Mouse (Mus musculus): ENCODE measurements at regions not wholly inside any gene's neighbourhood (a gene's known extent, or its start where the extent isn't known, plus 50 kb on each side); places are given as distances from the start of the nearest gene placed in this dataset.

GRCm38 (mm10) chr5:112069917-112070316 lies 182.4 kb downstream of the Cryba4 start:
- no peak for ATAC-seq (replicated peaks; ENCODE audit: poor library complexity, severe bottlenecking)

- no peak for ATAC-seq (replicated peaks; ENCODE audit: poor library complexity, severe bottlenecking)
These were observed 179.9 kb downstream of the Cryba4 start for GRCm38 (mm10) chr5:112072456-112072855.

GRCm38 (mm10) chr5:112077097-112077496 lies 175.2 kb downstream of the Cryba4 start:
- ATAC-seq (replicated peaks; ENCODE audit: poor library complexity, severe bottlenecking): no peak

GRCm38 (mm10) chr5:112077840-112078600 lies 174.3 kb downstream of the Cryba4 start:
- ATAC-seq (replicated peaks; ENCODE audit: poor library complexity, severe bottlenecking): no peak; the same call in 1 of the 2 replicates

GRCm38 (mm10) chr5:112081006-112081405 lies 171.3 kb downstream of the Cryba4 start:
- ATAC-seq (replicated peaks; ENCODE audit: poor library complexity, severe bottlenecking): no peak

- no peak for ATAC-seq (replicated peaks; ENCODE audit: poor library complexity, severe bottlenecking)
These were observed 160.3 kb downstream of the Cryba4 start for GRCm38 (mm10) chr5:112091867-112092535.

GRCm38 (mm10) chr5:112093905-112094571 lies 158.3 kb downstream of the Cryba4 start:
- ATAC-seq (replicated peaks; ENCODE audit: poor library complexity, severe bottlenecking): no peak

- no peak for ATAC-seq (replicated peaks; ENCODE audit: poor library complexity, severe bottlenecking)
These were observed 153.7 kb downstream of the Cryba4 start for GRCm38 (mm10) chr5:112098469-112099085.

- ATAC-seq (replicated peaks; ENCODE audit: poor library complexity, severe bottlenecking): peak; percentile 40
These were observed 150.4 kb downstream of the Cryba4 start for GRCm38 (mm10) chr5:112101739-112102590.

- ATAC-seq (replicated peaks; ENCODE audit: poor library complexity, severe bottlenecking): no peak
These were observed 141.9 kb downstream of the Cryba4 start for GRCm38 (mm10) chr5:112110306-112110969.

- no peak for ATAC-seq (replicated peaks; ENCODE audit: poor library complexity, severe bottlenecking)
These were observed 131.6 kb downstream of the Cryba4 start for GRCm38 (mm10) chr5:112120766-112121165.

- no peak for ATAC-seq (replicated peaks; ENCODE audit: poor library complexity, severe bottlenecking)
These were observed 130.8 kb downstream of the Cryba4 start for GRCm38 (mm10) chr5:112121554-112121953.

- ATAC-seq (replicated peaks; ENCODE audit: poor library complexity, severe bottlenecking): no peak
These were observed 129.7 kb downstream of the Cryba4 start for GRCm38 (mm10) chr5:112122581-112122980.

- ATAC-seq (replicated peaks; ENCODE audit: poor library complexity, severe bottlenecking): no peak
These were observed 125.1 kb downstream of the Cryba4 start for GRCm38 (mm10) chr5:112127171-112127570.

- ATAC-seq (replicated peaks; ENCODE audit: poor library complexity, severe bottlenecking): no peak
These were observed 119.6 kb downstream of the Cryba4 start for GRCm38 (mm10) chr5:112132746-112133145.

GRCm38 (mm10) chr5:112133688-112134573 lies 118.4 kb downstream of the Cryba4 start:
- no peak for ATAC-seq (replicated peaks; ENCODE audit: poor library complexity, severe bottlenecking)

GRCm38 (mm10) chr5:112136646-112137045 lies 115.7 kb downstream of the Cryba4 start:
- ATAC-seq (replicated peaks; ENCODE audit: poor library complexity, severe bottlenecking): no peak

GRCm38 (mm10) chr5:112138246-112138645 lies 114.1 kb downstream of the Cryba4 start:
- no peak for ATAC-seq (replicated peaks; ENCODE audit: poor library complexity, severe bottlenecking)
